Mouse (Mus musculus) leukemia stem cell, adult 10-12 weeks (primary cell): ENCODE measurements around the gene Clvs2. TPM values are rescaled to one million over a fixed set of nuclear protein-coding genes. Genes with fewer than 3 reads are reported as not detected.

ENCODE experiments used
- polyA plus RNA-seq: library from polyadenylated mRNA; stranded (reverse); fragments of >175 nt; gene quantifications from 2 replicates; pipeline ENCODE4 v1.2.3, GENCODE M21; 2012; ENCODE audit warnings: low replicate concordance

Clvs2 gene
- polyA plus RNA-seq: not detected in 2 replicates

DNA sequence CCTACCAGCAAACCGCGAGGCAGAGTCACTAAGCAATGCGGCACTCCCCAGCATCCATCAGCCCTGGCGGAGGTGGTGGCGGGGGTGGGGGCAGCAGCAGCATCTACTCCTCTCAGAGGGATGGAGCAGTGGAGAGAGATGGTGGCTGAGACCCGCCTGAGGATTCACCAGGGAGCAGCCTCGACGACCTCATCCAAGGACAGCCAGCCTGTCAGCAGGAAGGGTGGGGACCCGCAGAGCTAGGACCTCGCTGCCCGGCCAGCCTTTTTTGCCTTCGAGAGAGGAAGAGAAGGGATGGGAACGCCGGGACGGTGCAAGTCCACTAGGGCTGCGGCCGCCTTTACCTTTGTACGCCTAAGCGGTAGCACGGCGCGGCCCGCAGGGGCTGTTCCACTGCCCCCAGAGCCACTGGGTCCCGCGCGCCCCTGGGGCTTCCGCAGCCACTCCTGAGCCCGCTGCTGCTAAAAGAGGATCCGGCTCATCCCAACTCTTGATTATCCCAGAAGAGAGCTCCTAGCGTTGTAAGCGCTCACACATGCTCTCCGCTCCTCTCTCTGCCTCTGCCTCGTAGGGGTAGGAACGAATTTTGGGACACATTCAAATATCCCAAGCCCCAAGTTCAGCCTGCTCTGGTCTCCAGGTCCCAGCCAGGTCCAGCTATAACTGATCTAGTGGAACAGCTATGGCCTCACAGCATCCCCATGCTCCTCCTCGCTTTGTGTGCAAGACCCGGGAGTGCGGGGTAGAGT, at the start of gene Clvs2:
Clvs2 (minus strand) TSS at position 639 of the 749 bp plus-strand sequence.

Other genes starting within 250 kb of the Clvs2 start
- gene Sult3a2, start 161.9 kb upstream of the Clvs2 start, polyA plus RNA-seq: not detected in 2 replicates
- gene Sult3a1, start 233.0 kb upstream of the Clvs2 start, polyA plus RNA-seq: not detected in 2 replicates